Mouse (Mus musculus): ENCODE results near the gene Dmac2.
A peak's percentile ranks its signal among the peaks of the same experiment; 100 is the strongest.

The Dmac2 gene

DNA sequence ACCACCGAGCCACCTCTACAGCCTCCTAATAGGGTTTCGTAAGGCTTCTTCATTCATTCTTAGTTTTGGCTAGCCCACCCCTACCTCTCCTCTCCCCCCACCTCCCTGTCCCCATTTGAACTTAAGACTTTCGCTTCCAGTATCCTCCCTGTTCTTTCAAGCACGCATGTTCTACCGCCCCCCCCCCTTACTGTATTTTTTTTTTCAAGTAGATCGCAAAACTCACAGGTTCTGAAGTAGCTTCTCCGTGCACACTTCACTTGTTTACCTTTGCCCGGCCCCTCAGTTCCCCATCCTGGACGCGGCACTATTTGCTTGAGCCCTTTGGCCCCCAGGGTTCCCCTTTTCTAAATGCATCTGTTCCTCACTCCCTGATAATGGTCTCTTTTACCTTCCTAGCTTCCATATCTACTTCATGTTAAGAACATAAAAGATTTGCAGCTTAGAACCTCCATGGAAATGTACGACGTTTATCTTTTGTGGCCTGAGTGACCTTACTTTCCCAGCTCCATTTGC lies 33.1 kb downstream of the Dmac2 start:
- no peak for DNase-seq (ENCODE audit: low spot score)

DNA sequence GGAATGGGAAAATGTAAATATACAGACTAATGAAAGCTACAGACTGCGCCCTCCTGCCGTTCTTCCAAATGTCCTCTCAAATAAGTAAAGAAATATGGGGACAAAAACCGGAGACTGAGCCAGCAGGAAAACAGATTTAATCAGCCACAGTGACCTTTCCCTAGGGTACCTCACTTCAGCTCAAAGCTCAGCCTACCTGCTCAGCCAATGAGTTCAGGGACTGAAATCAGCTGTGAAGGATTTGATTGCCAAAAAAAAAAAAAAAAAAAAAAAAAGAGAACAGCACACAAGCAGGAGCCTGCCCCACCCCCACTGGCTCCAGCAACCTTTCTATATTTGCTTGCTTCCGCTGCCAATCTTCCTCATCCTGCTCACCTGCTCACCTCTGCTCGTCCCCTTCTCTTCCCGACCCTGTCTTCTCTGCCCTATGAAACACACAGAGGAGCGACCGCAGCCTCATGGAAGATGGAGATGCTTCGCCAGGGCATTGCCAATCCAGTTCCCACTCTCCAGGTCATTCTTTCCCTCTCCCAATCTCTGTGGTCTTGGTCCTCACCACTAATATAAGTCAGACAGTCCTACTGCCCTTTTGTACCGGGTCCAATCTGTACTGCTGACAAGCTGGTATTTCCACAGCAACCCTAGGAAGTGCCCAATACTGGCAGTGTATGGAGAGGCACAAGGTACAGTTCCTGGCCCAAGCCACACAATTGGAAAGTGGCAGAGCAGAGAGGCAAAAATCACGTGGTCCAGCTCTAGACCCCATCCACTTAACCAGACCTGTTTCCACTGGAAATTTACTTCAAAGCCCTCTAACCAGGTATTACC lies 36.6 kb downstream of the Dmac2 start:
- no peak for DNase-seq (ENCODE audit: low spot score)

DNA sequence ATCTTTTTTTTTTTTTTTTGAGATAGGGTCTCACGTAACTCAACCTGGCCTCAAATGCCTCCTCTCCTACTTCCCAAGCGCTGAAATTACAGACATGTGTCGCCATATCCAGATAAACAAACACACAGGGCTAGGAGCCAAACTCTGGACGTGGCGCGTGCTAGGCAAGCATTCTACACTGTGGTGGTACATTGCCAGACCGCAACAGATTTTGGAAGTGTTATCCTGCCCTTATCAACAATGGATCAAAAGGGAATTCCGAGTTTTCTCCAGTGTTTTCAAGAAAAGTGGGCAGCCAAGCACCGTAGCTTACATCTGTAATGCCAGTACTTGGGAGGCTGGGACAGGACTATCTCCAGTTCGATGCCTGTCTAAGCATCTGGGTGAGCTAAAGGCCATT lies 38.6 kb downstream of the Dmac2 start:
- no peak for DNase-seq (ENCODE audit: low spot score)

DNA sequence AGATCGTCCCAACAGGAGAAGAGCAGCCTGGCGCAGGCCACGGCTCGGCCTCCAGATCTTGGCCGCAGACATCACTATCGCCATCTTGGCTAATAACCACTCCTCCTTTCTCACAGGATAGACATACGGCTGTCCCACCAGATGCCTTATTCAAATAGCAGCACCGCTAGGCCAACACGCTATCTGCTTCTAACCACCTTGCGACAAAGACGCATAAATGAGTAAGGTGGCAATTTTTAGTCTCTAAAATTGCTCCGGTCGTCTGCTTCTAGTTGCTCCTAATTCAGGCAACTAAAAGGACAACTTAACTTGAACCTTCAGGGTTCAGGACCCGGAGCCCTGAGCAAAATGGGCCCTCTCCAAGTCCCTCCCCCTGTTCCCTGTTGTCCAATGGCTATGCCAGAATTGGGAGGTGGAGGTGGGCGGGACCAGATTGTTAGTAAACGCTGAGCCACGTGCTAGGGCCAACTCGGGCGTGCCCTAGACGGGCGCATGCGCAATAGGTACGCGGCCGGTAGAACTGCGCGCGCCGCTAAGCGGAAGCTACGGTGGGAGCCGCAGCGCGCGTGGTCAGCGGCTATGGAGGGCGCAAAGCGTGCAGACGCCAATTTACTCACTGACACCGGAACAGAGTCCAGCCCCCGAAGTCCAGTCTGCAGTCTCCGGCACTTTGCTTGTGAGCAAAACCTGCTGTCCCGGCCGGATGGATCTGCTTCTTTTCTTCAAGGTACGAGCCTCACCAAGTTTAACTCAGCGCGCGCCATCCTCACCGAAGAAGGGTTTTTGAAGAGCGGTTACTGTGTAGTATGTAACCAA lies 39.7 kb downstream of the Dmac2 start, which contains the start of the genes Bckdha and Exosc5:
Gene Bckdha (minus strand): TSS at position 325 of the 816 bp plus-strand sequence.
Gene Exosc5 (plus strand): TSS at position 508 of the 816 bp plus-strand sequence.
- peak; percentile 100 for DNase-seq (ENCODE audit: low spot score)

DNA sequence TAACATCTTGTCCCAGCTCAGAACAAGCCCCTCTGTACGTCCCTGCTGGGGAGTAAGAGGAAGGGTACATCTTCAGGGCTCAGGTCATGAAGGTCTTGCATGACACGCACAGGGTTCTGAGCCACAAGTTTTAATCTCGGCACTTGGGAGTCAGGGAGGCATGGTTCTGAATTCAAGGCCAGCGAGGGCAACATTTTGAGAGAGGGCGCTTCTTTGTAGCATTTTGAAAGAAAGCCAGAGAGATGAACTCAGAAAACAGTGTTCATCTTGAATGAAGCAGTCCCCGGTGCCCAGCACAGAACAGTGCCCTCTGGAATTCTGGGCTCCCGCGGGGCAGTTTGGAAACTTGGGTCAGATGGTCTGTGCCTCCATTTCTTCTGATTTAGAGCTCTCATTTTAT lies 47.2 kb downstream of the Dmac2 start:
- no peak for DNase-seq (ENCODE audit: low spot score)

DNA sequence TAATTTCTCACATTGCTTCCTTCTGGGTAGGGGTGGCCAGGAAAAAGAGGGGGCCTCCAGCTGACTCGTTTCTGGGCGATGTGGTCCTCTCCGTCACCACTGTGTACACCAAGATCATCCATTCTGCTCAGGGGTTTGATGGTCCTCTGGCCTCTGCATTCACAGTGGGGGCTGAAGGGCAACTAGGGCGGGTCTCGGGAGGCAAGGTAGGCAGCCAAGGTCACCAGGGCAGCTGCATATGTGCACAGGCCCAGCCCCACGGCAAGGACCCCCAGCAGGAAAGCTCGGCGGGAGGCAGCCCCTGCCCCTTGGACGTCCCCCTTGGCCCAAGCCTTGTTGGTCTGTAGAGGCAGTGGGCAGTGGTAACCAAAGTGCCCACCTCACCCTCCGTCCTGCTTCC lies 49.9 kb downstream of the Dmac2 start:
- no peak for DNase-seq (ENCODE audit: low spot score)

DNA sequence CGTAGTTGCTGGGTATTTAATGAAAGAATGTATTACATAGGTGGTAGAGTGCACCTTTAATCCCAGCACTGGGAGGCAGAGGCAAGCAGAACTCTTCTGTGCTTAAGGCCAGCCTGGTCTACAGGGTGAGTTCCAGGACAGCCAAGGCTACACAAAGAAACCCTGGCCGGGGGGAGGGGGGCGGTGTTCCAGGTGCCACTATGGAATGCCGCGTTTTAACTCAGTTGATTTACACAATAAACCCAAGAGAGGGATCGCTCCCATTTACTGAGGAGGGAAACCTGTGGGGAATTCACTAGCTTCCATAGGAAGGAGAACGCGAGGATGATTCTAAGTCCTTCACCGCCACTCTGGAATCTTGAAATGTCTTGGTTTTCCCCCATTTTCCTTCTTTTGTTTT lies 50.4 kb downstream of the Dmac2 start:
- no peak for DNase-seq (ENCODE audit: low spot score)

DNA sequence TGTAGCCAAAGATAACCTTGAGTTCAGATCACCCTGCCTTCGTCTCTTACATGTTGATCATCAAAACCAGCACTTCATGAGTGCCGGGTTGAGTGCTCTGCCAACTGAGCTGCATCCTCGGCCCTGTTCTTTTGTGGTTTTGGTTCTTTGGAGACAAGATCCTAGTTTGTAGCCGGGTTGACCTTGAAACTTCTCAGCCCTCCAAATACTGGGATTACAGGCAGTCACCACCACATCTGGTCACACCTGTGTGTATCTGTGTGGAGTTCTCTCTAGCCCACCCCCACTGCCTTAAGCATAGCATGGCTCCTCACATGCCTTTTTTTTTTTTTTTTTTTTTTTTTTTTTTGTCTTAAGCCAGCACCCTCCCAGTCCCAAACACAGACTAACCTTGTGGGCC lies 50.9 kb downstream of the Dmac2 start:
- no peak for DNase-seq (ENCODE audit: low spot score)

DNA sequence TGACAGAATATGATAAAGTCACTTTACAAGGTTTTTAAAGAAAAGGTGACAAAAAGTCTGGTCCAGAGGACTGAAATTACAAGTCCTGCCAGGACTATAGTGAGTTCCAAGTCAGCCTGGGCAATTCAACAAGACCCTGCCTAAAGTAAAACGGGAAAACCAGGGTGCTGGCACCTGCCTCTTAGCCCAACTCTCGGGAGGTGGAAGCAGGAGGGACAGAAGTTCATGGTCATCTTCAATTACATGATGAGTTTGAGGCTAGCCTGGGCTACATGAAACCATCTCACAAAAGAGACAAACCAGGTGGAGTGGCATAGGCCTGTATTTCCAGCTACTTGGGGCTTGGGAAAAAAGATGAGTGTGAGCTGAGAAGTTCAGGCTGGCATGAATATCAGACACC lies 52.5 kb downstream of the Dmac2 start:
- DNase-seq (ENCODE audit: low spot score) = no peak

DNA sequence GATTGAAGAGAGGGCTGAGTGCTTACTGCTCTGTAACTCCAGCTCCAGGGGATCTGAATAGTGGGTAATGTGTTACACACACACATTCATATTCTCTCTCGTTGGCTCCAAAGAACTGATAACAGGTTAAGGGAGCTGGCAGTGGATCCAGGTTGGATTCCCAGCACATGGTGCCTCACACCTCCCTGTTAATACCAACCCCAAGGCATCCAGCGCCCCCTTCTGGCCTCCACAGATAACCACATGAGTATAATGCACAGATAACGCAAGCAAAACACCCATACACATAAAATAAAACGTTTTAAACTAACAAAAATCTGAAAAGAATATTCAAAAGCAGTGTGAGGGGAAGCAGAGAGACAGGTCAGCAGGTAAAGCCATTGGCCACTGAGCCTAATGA lies 53.2 kb downstream of the Dmac2 start:
- DNase-seq (ENCODE audit: low spot score) = no peak

DNA sequence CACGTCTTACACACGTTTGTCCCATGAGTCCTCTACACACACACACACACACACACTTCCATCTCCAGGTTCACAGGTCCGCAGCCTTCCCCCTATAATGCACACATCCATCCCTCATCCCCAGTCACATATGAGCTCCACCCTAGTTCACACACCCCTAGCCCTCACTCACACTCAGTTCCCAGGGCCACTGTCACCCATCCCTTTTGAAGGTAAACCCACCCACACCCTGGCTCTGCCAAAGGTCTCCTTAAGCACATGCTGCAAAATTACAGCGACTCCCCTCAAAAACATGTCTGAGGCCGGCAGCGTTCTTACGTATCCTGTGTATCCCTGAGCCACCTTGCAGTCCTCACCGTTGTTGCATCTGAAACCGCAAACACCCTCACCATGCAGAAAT lies 55.1 kb downstream of the Dmac2 start:
- DNase-seq (ENCODE audit: low spot score) = no peak

DNA sequence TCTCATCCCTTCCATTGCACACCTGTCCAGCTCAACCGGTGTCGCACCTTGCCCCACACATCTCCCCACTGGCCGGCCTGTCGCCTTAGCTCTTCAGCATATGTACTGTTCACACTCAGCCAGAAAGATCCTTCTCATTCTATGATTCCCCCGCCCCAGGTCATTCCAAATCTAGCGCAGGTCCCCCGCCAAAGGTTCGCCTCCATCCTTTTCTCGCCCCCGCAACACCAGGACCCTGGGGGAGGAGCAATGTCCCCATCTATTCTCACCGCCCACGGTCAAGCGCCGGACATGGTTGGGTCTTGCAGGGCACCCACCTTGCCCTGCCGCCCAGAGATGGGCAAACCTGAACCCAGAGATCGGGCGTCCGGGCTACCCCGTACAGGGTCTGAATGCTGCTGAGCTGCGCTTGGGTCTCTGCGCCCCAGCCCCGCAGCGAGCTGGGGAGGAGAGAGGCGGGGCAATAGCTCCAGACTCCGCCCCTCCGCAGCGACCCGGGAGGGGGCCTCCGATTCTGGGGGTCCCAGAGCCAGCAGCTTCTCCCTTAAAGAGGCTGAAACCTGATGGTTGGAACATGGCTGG lies 55.6 kb downstream of the Dmac2 start, which contains the start of gene Tmem91:
Gene Tmem91 (minus strand): TSS at position 448 of the 582 bp plus-strand sequence.
- no peak for DNase-seq (ENCODE audit: low spot score)
